Mouse (Mus musculus): ENCODE measurements around the gene Tmem213.

Tmem213 gene

GRCm38 (mm10) chr6:38109160-38109795, at the start of gene Tmem213:
Gene Tmem213 (plus strand): TSS chr6:38109255.
- peak; percentile 49 to 67 for DNase-seq

- DNase-seq: no peak
Measured at GRCm38 (mm10) chr6:38064621-38065020, 44.4 kb upstream of the Tmem213 start.

- DNase-seq: no peak
Measured at GRCm38 (mm10) chr6:38065122-38065500, 43.9 kb upstream of the Tmem213 start.

- DNase-seq: no peak
Measured at GRCm38 (mm10) chr6:38065501-38066122, 43.4 kb upstream of the Tmem213 start.

- peak in 1 of 2 experiments; percentile 48 for DNase-seq
Measured at GRCm38 (mm10) chr6:38066215-38066614, 42.8 kb upstream of the Tmem213 start.

- DNase-seq: no peak
Measured at GRCm38 (mm10) chr6:38071256-38071655, 37.8 kb upstream of the Tmem213 start.

- DNase-seq: peak; percentile 74 to 85
Measured at GRCm38 (mm10) chr6:38072137-38072796, 36.8 kb upstream of the Tmem213 start.

- DNase-seq: no peak
Measured at GRCm38 (mm10) chr6:38073592-38073991, 35.5 kb upstream of the Tmem213 start.

GRCm38 (mm10) chr6:38080364-38080763, 28.7 kb upstream of the Tmem213 start:
- DNase-seq: no peak

- peak; percentile 44 to 45 for DNase-seq
Measured at GRCm38 (mm10) chr6:38081727-38082341, 27.2 kb upstream of the Tmem213 start.

- no peak for DNase-seq
Measured at GRCm38 (mm10) chr6:38083204-38083603, 25.9 kb upstream of the Tmem213 start.

- no peak for DNase-seq
Measured at GRCm38 (mm10) chr6:38087242-38088026, 21.6 kb upstream of the Tmem213 start.

- DNase-seq: no peak
Measured at GRCm38 (mm10) chr6:38092539-38092938, 16.5 kb upstream of the Tmem213 start.

GRCm38 (mm10) chr6:38094701-38095100, 14.4 kb upstream of the Tmem213 start:
- no peak for DNase-seq

- DNase-seq: peak; percentile 58 to 63
Measured at GRCm38 (mm10) chr6:38096961-38097370, 12.1 kb upstream of the Tmem213 start.

- DNase-seq: no peak
Measured at GRCm38 (mm10) chr6:38102216-38102795, 6.7 kb upstream of the Tmem213 start.

GRCm38 (mm10) chr6:38103775-38104174, 5.3 kb upstream of the Tmem213 start:
- DNase-seq: no peak

GRCm38 (mm10) chr6:38105924-38106323, 3.1 kb upstream of the Tmem213 start:
- no peak for DNase-seq

- DNase-seq: no peak
Measured at GRCm38 (mm10) chr6:38108449-38108848, 606 bp upstream of the Tmem213 start.

GRCm38 (mm10) chr6:38109871-38110270, 816 bp downstream of the Tmem213 start:
- no peak for DNase-seq

GRCm38 (mm10) chr6:38110859-38111258, 1.8 kb downstream of the Tmem213 start:
- DNase-seq: peak; percentile 62 to 87

- DNase-seq: no peak
Measured at GRCm38 (mm10) chr6:38116107-38116770, 7.2 kb downstream of the Tmem213 start.
